Mouse (Mus musculus): ENCODE data around the gene 9230112D13Rik.

The 9230112D13Rik gene

DNA sequence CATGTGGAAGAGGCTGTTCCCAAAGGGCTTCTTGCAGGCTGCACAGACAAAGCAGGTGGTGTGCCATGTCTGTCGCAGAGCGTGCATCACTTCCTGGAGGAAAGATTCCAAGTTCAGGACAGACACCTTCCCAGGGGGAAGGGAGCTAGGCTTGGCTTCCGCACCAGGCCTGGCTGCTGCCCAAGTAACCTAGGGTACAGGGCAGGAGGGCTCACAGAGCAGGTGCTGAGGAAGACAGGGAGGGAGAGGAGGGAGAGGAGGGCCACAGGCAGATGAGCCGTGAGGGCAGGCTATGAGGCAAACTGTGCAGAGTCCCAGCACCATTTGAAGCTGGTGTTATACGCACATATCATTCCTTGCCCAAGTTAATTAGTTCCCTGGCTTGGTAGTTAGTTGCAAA lies 19.3 kb upstream of the 9230112D13Rik start:
- no peak for DNase-seq (ENCODE audit: low spot score in 2 of 2)

DNA sequence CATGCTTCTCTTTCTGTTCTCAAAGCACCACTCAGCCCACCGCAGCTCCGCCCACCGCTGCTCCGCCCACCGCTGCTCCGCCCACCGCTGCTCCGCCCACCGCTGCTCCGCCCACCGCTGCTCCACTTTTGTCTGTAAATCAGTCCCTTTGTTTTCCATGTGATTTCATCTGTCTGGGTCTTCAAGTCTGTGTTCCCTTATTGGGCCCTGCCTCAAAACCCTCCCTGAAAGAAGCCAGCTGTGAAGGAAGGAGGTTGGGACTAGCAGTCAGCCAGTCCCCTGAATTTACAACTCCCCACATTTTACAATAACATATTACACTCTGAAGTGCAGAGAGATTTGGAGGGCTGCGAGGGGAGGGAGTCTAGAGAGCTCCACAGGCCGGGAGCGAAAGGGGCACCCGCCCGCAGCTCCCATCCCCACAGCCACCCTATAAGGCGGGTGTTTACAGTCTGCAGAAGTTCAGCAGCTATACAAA lies 18.1 kb upstream of the 9230112D13Rik start:
- no peak for DNase-seq (ENCODE audit: low spot score in 2 of 2)

DNA sequence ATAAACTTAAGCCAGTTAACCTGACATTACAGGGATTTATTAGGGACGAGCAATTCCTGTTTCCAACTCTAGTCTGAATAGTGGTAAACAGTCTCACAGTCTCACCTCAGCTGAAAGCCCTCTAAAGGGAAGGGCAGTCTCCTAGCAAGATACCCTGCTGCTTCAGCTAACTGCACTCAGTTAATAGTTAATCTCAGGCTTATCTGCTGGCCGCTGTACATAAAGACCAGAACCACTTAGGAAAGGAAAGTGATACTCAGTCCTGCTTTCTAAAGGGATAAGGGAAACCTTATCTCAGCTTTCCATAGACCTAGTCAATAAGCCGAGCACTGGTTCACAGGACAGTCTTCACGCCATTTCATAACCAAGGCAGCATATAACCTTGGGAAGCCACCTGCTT lies 13.3 kb upstream of the 9230112D13Rik start:
- DNase-seq (ENCODE audit: low spot score in 2 of 2), result no peak

DNA sequence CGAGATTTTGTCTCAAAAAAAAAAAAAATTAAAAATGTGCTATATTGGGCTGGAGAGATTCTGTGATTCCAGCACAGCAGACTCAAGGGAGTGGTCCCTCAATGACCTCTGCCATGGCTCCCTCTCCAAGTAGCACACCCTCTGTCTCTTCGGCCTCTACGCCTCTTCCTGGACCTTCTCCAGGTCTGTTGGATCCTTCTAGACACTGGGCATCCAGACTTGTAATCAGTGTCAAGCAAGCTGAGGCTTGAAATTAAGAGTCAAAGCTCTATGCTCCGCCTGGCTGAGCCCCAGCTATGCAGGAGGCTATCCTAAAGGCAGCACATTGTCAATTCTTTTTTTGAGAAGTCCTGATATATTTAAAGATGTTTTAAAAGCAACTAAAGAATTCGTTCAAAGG lies 10.9 kb upstream of the 9230112D13Rik start:
- DNase-seq (ENCODE audit: low spot score in 2 of 2), result no peak

DNA sequence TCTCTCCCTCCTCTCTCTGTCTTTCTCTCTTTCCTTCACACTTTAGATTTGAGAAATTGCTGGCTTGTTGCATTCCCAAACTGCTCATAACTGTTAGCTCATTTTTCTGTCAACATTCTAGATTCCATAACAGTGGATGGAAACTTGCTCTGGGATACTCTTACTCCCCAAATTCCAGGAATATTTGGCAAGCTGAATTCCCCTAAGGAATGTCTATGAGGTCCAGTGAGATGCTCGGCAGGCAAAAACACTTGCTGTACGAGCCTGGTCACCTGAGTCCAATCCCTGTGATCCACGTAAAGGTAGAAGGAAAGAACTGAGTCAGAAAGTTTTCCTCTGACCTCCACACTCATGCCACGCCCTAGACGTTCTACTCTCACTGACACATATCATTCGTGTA lies 9.9 kb upstream of the 9230112D13Rik start:
- DNase-seq (ENCODE audit: low spot score in 2 of 2), result no peak

DNA sequence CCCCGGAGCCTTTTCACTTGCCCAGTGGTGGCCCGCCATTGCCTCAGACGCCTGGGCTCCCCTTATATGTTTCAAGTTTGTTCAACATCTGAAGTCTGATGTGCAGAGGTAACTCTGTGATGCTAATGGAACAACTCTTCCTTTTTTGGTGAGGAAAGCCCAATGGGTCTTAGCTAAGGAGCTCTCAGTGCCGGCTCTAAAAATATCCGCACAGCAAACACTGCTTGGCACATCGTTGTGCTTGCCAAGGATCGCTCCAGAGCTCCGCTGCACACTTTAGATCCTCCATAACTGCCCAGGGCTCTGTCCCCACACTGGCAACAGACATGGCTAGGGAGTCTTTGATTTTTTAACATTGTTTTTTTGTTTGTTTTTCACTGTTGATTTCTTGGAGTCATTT lies 6.2 kb upstream of the 9230112D13Rik start:
- no peak for DNase-seq (ENCODE audit: low spot score in 2 of 2)

DNA sequence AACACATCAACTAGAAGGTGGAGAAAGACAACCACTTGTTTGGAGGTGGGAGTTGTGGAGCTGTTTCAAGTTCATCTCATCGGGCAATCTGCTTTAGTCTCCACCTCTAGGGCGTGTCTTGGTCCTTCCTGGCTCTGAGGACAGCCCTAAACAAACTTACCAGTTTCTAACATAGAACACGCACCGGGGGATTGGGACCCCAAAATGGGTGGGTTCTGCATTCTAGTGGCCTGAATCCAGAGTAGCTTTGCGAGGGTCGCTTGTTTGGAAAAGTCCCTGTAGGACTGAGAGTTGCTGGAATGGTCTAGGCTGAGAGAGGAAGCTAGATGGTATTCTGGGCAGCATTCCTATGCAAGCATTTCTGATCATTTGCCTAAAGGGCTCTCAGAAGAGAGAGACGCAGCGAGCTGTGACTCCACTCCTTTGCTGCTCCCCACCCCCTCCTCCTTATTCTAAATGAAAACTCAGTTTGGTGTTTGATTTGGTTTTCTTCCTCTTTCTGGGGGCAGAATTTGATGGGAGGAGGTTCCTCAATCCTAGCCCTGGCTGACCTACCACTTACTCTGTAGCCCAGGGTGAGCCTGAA lies 4.5 kb downstream of the 9230112D13Rik start:
- no peak for DNase-seq (ENCODE audit: low spot score in 2 of 2)

DNA sequence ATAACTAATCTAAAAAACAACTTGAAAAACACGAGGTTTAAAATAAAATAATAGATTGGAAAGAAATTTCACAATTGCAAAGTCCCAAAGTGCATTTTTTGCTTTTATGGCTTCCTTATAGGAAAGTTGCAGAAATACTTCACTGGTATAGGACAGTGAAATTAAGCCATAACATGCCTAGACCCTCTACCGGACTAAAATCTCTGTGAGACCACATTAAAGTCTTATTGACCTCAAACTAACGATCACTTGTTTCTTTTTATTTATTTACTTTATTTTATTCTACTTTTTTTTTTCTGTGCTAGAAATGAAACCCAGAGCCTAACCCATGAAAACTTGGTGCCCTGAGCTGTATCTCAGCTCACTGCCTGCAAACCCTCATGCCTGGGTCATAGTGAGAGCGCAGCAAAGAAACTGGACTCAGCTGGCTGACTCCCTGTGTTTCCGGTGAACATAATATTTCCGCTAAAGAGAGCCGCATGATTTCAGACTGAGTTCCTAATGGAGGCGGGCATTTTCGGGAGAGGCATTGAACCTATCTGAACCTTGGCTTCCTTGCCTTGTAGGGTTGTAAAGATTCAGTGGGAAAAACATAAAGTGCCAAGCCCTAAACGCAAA lies 5.5 kb downstream of the 9230112D13Rik start:
- DNase-seq (ENCODE audit: low spot score in 2 of 2), result no peak

DNA sequence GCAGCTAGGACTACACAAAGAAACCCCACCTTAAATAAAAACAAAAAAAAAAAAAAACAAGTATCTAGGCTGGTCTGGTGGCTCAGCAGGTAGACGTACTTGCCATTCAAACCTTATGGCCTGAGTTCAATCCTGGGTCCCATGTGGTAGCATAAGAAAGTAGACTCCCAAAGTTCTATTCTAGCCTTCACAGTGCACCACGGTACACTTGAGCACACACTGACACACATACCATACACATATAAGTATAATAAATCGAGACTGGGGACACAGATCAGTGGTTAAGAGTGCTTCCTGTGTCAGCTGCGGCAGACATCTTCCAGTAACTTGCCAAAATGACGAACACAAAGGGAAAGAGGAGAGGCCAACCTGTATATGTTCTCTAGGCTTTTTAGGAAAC lies 6.7 kb downstream of the 9230112D13Rik start:
- no peak for DNase-seq (ENCODE audit: low spot score in 2 of 2)

DNA sequence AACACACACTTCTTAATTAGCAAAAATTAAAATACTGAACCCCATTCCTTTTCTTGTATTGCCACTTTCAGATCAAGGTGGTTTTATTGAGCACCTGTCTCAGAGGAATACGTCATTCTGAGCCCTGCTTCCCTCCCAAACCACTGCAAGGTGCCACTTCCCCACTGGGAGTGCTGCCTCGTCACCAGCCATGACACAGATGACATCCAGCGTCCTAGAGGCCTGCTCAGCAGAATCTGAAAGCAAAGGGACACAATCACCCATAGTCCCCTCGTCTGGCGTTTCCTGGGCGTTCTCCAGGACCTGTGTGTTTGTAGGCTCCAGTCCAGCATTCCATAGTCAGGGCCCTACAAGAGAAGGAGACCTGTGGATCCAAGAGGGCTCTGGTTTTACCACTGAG lies 8.5 kb downstream of the 9230112D13Rik start:
- no peak for DNase-seq (ENCODE audit: low spot score in 2 of 2)

DNA sequence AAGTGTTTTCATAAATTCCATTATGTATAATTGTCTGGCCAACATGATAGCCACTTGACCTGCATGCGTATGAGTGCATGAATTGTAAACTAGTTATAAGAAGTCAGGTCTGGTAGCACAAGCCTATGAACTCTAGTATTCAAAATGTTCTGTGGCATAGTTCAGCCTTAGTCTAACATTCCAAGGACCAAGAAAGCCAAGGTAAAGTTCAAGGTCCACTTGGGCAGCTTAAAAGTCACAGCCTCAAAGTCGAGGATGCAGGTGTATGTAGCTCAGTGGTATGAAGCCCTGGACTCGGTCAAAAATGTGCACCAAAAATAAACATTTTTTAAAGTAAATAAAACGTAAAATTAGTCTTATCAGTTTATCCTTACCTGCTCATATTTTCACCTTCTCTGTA lies 10.0 kb downstream of the 9230112D13Rik start:
- no peak for DNase-seq (ENCODE audit: low spot score in 2 of 2)

DNA sequence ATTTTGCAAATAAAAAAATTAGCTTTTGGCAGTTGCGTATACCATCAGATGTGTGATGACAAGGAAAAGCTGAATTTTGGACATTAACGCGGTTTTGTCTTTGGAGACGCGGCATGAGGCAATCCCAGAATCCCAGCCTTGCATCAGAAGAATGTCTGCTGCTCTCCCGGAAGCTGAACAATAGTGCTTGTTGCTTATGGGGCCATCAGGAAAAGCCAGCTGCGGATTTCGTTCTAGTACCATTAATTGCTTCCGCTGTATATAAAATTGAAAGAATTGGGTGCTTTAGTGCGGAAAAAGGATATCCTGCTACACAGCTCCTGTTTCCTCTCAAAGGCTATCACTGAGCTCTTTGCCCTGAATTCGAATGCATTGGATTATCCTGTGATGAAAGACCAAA lies 10.7 kb downstream of the 9230112D13Rik start:
- no peak for DNase-seq (ENCODE audit: low spot score in 2 of 2)

DNA sequence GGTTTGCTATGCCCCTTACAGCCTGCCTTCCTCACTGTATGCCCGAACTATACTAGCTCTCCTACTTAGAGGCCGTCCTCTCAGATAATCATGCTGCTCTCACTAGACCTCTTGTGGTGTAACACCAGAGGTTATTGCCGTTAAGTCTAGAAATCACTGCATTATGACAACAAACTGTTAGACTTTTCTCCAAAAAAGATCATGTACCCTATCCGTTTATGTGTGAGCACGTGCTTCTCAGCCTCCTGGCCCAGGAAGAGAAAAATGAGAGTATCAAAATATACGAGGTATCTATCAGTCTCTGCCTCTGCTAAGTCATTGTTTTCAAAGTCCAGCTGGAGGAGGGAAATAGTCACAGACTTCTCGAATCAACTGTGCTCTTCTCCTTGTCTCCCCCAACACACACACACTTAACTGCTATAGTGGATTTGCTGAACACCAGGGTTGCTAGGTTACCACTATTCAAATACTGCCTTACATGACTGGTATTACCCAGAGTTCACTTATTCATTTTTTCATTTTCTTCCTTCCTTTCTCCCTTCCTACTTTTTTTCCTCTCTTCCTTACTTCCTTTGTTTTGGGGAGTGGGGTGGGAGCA lies 13.7 kb downstream of the 9230112D13Rik start:
- DNase-seq (ENCODE audit: low spot score in 2 of 2), result no peak

DNA sequence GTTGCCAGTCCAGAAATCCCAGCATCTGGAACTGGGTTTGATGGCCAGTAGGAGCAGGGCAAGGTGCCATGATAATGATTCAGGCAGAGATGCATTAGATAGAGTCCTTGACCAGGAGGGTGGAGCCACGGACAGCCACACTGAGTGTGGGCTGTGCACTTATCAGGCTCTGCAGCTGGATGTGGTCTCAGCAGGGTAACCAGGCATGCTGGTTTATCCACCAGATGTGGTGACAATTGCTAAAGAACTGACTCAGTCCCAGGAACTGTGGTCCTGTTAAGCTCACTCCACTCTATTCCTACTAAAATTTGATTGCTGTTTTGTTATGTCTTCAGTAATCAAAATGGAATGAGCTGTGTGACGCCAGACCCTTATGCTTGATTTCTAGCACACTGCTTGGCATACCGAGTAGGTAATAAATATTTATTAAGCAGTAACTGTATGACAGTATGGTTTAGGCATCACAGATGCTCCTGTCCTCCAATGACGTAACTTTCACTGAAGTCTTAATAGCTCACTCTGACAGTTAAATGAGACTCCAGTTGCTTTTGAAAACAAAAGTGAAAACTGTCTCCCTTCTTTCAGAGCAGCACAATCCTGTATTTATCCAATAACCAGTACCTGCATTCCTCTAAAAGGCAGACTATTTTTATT lies 14.3 kb downstream of the 9230112D13Rik start:
- DNase-seq (ENCODE audit: low spot score in 2 of 2), result no peak

DNA sequence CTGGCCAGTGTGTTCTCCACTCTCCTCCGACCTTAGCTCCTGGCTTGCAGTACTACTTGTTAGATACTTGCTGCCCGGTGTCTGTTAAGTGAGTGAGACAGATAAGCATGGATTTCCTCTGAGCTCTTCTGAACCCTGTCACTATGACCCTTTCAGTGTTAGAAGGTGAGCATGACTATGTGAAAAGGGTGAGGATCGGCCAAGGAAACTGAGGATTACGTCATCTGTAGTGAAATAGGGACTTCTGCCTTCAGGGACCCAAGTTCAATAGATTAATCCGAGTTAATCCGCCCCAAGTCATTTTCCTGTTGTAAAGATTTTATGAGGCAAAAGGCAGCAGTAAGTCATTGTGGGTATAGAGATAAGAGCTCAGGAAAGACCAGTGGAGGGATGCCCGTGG lies 17.3 kb downstream of the 9230112D13Rik start:
- DNase-seq (ENCODE audit: low spot score in 2 of 2), result no peak

DNA sequence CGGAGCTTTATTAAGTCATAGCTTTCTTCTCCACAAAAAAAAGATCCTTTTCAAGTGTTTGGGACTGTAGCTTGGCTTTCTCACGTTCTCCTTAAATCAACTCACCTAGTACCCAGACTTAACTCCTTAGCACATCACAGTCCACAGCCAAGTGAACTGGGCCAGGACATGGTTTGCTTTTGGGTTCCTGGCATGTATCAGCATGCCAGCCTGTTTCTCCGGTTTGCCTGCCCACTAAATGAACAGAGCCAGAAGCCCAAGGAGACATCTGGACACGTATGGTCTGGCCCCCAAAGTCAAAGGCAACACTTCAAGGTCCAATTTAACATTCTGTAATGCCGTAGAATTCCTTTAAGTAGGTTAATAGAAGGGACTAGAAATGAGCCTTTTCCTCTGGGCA lies 18.2 kb downstream of the 9230112D13Rik start:
- DNase-seq (ENCODE audit: low spot score in 2 of 2), result no peak

DNA sequence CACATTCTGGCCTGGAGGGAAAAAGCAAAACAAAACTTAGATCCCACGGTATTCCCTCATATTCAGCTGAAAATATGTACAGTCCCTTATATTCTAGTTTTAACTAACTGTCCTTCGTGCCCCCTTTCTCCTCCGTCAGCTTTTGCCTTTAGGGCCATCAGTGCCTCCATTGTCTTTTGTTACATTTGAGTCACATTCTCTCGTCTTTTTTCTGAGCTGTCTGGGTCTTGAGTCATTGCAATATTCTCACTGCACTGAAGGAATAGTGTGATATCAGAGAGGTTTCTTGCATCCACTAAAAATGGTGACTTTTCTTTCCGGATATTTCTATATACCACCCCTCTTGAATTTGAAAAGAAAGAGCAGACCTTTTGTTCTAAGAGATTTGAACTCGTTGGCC lies 18.8 kb downstream of the 9230112D13Rik start:
- DNase-seq (ENCODE audit: low spot score in 2 of 2), result no peak

DNA sequence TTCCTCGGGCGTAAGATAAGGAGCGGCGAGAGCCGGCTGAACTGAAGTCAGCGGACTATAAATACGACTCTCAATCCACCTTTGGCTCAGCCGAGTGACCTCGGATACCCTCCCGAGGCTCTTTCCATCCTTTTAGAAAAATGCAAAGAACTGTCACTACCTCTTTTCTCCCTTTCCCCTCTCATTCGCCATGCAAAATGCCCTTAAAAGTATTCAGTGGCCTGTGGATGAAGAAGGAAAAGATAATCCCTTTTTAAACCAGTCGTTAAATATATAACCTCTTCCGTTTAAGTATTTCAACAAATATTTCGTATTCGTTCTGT lies 19.3 kb downstream of the 9230112D13Rik start, which contains the start of gene Bmpr1a:
Gene Bmpr1a, minus strand, starts transcription at position 17 of the 323 bp plus-strand sequence.
- DNase-seq (ENCODE audit: low spot score in 2 of 2), result no peak

DNA sequence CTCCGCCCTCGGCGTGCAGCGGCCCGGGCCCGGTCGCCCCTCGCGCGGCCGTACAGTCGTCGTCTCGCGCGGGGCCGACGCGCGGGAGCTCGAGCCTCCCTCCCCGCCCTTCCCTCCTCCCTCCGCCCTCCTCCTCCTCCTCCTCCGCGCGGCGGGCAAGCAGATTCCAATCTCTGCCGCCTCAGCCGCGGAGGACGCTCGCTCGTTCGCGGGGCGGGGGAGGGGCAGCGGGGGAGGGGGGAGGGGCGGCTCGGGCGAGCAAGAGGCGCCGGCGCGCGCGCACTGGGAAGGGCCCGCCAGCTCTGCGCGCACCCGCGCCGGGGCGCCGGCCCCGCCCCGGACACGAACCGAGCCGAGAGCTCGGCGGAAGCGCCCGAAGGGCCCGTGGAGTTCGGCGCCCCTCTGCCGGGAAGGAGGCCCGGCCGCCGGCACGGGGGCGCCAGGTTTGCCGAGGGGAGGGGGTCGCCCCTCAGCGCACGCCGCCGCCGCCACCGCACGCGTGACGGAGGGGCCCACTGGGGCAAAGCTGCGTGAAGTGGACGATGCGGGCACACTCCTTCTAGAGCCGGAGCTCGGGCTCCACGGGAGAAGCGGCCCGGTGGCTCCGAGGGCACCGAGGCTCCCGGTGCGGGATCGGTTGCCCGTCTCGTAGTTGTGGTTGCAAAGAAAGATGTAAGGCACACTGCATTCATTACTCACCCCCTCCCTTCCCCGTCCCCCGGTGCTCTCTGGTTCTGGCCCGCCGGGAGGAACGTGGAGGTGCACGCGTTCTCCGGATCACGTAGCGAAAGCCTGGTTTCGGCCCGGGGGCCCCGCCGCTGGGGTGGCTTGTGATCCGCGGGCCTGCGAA lies 19.9 kb downstream of the 9230112D13Rik start:
- peak; percentile 68 to 82 for DNase-seq (ENCODE audit: low spot score in 2 of 2)

DNA sequence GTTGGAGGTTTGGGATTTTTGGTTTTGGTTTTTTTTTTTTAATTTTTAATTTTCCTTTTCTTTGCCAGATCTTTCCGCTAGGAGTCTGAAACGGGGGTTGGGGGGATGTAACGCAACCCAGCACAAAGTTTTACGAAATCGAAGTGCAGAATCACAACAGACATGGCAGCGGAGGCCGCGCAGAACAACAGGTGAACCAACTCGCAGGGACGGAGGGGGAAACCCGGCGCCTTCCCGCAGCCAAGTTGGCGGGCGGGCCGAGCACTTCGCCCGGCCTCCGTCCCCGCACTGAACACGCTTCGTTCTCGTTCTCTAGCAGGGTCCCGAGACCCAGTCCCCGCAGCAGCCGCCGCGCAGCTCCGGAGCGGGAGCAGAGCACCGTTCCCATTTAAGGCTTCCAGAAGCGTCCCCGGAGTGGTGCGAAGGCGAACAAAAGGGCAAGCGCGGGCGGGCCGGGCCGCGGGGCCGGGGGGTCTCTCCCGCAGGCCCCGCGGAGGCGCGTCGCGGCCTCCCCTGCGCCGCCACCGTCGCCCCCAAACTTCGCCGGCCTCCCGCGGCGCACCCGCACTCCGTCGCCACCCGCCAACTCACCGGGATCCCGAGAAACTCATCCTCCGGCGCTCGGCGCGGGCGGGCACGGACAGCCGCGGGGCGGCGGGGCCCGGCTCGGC lies 20.7 kb downstream of the 9230112D13Rik start:
- peak; percentile 29 to 30 for DNase-seq (ENCODE audit: low spot score in 2 of 2)

DNA sequence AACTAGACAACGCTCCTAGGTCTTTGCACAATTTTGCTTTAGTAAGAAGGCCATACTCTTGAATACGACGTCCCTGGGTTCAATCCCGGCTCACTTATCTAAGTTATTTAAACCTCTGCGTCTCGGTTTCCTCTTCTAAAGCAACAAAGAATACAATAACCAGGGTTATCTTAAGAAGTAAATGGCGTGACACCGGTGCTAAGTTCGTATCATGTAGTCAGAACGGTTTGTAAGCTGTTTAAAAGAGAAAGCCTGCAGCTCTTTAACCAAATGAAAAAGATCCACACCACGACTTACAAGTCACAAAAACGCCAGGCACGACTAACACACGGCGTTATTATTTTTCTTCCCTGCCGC lies 21.2 kb downstream of the 9230112D13Rik start:
- DNase-seq (ENCODE audit: low spot score in 2 of 2), result no peak

DNA sequence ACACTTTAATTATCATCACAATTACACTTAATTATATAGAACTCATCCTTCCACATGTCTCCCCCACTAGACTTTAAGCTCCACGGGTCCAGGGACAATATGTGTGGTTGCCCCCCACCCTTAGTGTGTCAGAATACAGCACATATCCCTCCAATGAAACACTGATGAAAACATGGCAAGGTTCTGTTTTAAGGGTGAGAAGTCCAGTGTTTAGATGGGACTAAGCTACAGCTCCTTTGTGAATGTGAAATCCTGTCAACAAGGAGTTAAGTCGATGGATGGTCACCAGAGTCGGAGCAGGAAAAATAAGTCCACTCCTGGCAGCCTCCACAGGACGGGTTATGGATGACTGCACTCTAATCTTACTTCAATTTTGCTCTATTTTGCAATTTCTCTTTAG lies 22.3 kb downstream of the 9230112D13Rik start:
- DNase-seq (ENCODE audit: low spot score in 2 of 2), result no peak
